Mouse (Mus musculus): ENCODE data around the gene Rpl6. TPM values are rescaled to one million over a fixed set of nuclear protein-coding genes. Genes with fewer than 3 reads are reported as not detected.
A peak's percentile ranks its signal among the peaks of the same experiment; 100 is the strongest.

Rpl6 gene
- 100 to 1,000 TPM; 499 to 506 TPM for total RNA-seq (2021)

DNA sequence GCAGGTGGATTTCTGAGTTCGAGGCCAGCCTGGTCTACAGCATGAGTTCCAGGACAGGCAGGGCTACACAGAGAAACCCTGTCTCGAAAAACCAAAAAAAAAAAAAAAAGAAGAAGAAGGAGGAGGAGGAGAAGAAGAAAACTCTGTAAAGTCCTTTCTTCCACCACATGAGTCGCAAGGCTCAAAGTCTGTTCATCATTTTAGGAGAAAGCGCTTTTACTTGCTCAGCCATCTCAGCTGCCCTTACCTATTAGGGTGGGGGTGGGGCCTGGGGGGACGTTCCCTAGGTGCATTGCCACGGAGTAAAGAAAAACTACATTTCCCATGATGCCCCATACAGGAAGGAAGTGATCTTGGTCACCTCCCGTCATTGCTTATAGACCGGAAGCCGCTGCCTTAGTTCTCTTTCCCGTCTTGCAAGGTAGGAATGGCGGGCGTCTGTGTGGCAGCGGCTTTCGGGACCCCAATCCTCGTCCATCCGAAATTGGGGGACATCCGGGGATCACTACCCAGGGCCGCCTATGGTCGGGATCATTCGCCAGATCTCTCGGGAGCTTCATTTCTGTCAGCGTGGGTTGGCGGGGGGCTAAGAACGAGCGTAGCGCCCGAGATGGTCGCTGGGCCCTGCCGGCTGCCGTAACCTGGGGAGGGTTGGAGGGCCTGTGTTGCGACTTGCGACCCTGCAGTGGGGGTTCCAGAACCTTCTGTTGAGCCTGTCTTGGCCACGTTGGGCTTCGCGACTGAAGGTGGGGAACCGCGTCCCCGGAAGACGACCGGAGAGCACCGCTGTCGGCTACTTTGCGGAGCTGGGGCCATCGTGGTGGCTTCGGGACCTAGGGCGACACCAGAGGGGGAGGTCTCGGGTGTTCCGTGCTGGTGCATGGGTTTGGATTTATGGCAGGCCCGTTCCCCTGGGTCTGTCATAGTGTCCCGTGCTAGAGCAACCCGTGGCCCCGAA, at the start of gene Rpl6:
Gene Rpl6 (plus strand): TSS at position 350 of the 958 bp plus-strand sequence.
- intact Hi-C loops (cut with DNase I): no loop called here
- DNase-seq (ENCODE audit: extremely low spot score in 1 of 2, low spot score in 2 of 2): peak; percentile 82 to 87

DNA sequence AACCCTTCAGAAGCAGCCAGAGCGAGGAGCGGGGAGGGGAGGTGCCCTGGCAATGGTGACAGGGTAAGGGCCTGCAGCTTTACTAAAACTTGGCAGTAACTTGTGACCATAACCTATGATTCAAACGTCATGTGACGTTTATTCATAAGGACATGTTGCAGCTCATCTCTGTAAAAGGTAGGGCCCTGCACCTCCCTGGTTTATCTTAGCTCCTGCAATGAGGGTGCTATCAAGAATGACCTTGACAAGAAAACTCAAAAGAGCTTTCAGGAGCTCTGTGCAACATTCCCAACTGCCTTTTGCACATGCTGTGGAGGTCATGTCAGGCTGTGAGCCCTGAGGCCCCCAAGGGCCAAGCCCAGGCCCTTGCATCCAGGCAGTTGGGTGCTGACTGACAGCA, 48.2 kb upstream of the Rpl6 start:
- intact Hi-C loops (cut with DNase I): loop anchor here (10.0 kb wide), 1 partner anchor 201 kb away; no protein-coding TSS in a partner anchor

DNA sequence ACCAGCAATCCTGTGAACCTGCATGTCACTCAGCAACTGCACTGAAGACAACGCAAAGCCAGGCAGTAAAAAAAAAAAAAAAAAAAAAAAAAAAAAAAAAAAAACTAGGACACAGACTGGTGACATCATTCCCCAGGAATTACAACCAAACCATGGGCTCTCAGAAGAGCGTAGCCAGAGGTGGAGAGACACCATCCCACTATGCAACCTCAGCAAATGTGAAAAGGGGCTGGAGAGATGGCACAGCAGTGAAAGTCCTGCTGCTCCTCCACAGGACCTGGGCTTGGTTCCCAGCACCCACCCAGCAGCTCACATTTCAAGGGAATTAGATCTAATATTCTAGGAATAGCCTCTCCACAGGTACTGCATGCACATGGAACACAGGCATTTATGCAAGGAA, 47.3 kb upstream of the Rpl6 start:
- intact Hi-C loops (cut with DNase I): loop anchor here (10.0 kb wide), 1 partner anchor 202 kb away; no protein-coding TSS in a partner anchor

More for the DNA sequence above, 48.2 kb upstream of the Rpl6 start:
- DNase-seq (ENCODE audit: extremely low spot score in 1 of 2, low spot score in 2 of 2): no peak

DNA sequence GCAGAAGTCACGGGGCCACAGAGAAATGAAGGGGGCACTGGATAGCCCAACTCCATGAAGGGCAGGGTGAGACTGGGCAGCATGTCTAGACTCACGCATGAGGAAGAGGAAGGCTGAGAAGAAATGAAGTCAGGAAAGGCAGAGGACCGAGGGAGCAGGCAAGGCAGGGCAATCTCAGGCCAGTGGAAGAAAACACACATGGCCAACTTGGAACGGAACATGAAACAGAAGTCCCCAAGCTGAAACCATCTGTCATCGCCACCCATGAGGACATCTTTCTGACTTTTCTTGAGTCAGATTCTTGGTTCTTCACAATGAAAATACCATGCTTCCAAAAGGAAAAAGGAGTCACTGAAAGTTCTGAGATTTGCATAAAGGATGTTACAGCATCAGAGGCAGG, 46.8 kb upstream of the Rpl6 start:
- DNase-seq (ENCODE audit: extremely low spot score in 1 of 2, low spot score in 2 of 2): no peak
- intact Hi-C loops (cut with DNase I): loop anchor here (10.0 kb wide), 1 partner anchor 203 kb away; no protein-coding TSS in a partner anchor

More for the DNA sequence above, 47.3 kb upstream of the Rpl6 start:
- DNase-seq (ENCODE audit: extremely low spot score in 1 of 2, low spot score in 2 of 2): no peak

DNA sequence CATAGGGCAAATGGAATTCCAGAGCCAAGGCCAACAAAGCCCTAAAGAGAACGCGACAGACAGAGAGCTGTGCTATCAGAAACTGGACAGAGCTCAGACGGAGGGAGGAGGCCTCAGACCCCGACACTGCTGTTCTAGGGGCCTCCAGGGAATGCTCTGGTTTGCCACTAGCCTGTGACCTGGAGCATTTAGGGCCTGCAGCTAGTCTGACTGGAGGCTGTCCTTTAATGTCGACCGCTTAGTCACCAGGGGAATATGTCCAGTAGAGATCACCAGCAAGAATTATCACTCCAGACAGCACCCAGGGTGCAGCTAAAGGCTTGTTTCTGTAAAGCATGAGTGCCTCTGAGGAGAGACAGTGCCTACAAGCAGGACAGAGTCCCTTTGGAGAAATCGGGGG, 45.3 kb upstream of the Rpl6 start:
- DNase-seq (ENCODE audit: extremely low spot score in 1 of 2, low spot score in 2 of 2): no peak
- intact Hi-C loops (cut with DNase I): loop anchor here (10.0 kb wide), 1 partner anchor 204 kb away; no protein-coding TSS in a partner anchor

DNA sequence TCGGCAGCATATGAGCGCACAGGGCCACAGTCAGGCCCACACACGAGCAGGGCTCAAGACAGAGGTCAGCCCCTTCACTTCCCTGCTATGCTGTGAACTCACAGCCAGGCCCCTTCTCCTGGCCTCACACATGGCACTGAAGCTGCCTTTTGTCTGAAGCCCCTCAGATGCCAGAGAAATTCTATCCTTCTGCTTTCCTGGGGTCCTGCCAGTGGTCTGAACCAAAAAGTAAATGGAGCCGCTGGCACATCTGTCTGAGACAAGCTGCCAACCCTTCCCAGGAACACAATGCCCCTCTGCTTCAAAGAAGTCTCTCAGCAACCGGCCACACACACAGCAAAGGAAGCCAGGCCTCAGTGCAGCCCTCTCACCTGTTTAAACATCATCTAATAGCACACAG, 42.0 kb upstream of the Rpl6 start:
- no peak for DNase-seq (ENCODE audit: extremely low spot score in 1 of 2, low spot score in 2 of 2)
- intact Hi-C loops (cut with DNase I): no loop called here

DNA sequence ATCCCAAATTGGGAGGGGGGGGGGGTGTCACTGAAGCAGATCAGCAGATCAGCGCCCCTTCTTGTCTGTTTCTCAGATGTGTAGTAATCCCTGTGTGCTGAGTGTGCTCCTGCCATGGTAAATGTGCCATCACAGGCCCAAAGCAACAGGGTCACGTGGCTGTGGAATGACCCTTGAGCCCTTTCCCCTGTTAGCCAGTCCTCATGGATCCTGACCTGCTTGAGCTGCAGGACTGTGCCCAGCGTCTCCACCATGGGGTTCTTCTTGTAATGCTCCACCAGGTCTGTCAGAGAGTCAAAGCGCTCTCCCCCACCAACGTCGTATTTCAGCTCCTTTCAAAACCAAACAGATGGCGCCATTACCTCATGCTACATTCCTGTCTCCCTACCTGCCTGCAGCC, 41.4 kb upstream of the Rpl6 start:
- intact Hi-C loops (cut with DNase I): no loop called here
- no peak for DNase-seq (ENCODE audit: extremely low spot score in 1 of 2, low spot score in 2 of 2)

DNA sequence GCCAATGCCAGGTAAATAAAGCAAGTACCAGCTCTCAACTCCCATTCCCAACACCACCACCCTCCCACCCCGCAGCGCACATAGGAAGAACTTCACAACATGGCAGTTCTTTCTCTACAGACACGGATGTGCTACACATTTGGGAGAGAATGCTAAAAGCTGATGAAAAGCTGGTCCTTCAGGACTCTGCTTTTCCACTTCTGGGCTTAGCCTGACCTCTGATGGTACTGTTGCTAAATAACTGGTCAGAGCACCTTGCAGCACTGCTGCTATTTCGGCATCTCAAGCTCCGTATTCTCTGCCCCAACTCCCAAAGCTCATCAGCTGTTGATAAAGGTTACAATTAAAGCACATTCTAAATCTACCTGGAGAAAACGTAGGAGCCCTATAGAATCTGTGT, 37.4 kb upstream of the Rpl6 start:
- intact Hi-C loops (cut with DNase I): no loop called here
- DNase-seq (ENCODE audit: extremely low spot score in 1 of 2, low spot score in 2 of 2): no peak

- intact Hi-C loops (cut with DNase I): no loop called here
- DNase-seq (ENCODE audit: extremely low spot score in 1 of 2, low spot score in 2 of 2): no peak
Measured at GRCm38 (mm10) chr5:121169588-121169987, 34.7 kb upstream of the Rpl6 start.

- intact Hi-C loops (cut with DNase I): no loop called here
- DNase-seq (ENCODE audit: extremely low spot score in 1 of 2, low spot score in 2 of 2): no peak
Measured at GRCm38 (mm10) chr5:121172835-121173234, 31.4 kb upstream of the Rpl6 start.

DNA sequence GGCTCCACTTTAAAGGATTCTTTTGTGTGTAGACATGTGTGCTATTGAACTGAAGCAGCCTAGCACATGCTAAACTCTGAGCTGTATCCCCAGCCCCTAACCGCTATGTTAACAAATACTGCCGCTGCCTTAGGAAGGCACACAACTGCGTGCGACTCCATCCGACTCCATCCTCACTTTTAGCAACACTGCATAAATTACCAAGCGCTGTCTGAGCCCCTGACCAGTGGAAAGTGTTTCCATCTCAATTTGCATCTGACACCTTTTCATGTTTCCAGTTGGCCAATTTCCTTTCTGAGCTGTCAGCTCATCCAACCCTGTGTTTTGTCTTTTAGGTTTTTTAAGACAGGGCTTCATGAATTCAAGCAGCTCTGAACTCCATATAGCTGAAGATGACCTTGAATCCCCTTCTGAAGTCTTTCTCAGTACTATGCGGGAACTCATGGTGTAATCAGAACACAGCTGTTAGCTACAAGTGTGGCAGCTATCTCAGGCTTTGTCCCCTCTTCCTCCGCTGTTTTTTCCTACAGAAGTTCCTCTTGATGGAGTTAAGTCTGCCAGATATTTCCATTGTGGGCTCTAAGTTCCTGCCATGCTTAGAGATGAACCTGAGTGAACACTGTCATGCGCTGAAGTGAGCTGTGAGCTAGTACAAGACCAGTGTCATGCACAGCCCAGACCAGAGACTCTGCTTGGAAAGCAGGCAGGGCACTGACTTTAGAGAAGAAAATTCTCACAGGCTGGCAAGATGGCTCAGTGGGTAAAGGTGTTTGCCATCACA, 25.0 kb upstream of the Rpl6 start:
- intact Hi-C loops (cut with DNase I): no loop called here
- DNase-seq (ENCODE audit: extremely low spot score in 1 of 2, low spot score in 2 of 2): no peak

DNA sequence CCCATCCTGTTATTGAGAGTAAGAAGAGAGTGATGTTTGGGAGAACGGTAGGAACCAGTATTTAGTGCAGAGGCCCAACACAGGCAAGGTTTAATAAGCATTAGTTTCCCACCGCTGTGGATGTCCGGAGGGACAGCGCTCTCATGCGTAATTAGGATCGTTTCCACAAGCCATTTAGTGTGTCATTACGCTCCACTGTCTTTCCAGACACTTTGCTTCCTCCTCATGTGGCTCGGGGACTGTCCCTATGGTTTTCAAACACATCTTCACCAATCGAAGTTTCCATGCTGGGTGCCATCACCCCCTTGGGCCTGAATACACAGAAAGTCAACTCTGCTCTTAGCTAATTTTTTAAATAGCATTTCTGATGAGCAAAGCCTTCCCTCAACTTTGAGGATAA, 21.0 kb upstream of the Rpl6 start:
- DNase-seq (ENCODE audit: extremely low spot score in 1 of 2, low spot score in 2 of 2): no peak
- intact Hi-C loops (cut with DNase I): no loop called here

GRCm38 (mm10) chr5:121184375-121184774, 19.9 kb upstream of the Rpl6 start:
- intact Hi-C loops (cut with DNase I): no loop called here
- no peak for DNase-seq (ENCODE audit: extremely low spot score in 1 of 2, low spot score in 2 of 2)

DNA sequence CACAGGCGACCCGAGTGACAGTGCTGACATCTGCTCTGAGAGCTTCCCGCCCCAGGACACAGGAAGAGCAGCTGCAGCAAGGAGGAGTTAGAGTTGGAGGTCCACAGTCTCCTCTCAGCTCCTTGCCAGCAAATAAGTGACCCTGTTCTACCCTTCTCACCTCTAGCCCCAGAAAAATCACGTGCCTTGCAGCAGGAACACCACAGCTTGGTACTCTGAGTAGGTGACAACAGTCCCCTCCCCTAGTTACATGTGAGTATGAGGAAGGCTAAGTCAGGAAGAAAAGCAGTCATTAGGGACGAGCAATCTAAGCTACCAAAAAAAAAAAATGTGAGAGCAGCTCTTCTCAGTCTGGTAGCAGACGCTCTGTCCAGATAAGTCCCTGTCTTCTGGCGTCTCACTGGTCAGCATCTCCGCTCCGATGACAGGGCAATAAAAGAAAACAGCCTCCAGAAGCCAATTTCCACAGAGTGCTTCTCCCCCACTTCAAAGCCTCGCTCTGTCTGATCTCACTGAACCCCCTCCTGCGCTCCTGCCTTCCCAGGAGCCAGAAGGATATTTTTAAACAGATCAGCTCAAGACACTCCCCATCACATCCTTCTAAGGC, 19.2 kb upstream of the Rpl6 start:
- DNase-seq (ENCODE audit: extremely low spot score in 1 of 2, low spot score in 2 of 2): peak in 1 of 2 experiments; percentile 60
- intact Hi-C loops (cut with DNase I): no loop called here

GRCm38 (mm10) chr5:121187580-121188001, 16.7 kb upstream of the Rpl6 start:
- intact Hi-C loops (cut with DNase I): no loop called here
- DNase-seq (ENCODE audit: extremely low spot score in 1 of 2, low spot score in 2 of 2): no peak

GRCm38 (mm10) chr5:121188265-121188664, 16.0 kb upstream of the Rpl6 start:
- no peak for DNase-seq (ENCODE audit: extremely low spot score in 1 of 2, low spot score in 2 of 2)
- intact Hi-C loops (cut with DNase I): no loop called here

- no peak for DNase-seq (ENCODE audit: extremely low spot score in 1 of 2, low spot score in 2 of 2)
- intact Hi-C loops (cut with DNase I): no loop called here
Measured at GRCm38 (mm10) chr5:121189182-121189581, 15.1 kb upstream of the Rpl6 start.

- intact Hi-C loops (cut with DNase I): no loop called here
- no peak for DNase-seq (ENCODE audit: extremely low spot score in 1 of 2, low spot score in 2 of 2)
Measured at GRCm38 (mm10) chr5:121190210-121190835, 14.0 kb upstream of the Rpl6 start.
